Mouse (Mus musculus): Measurements from ENCODE around the gene Gatc.

DNA sequence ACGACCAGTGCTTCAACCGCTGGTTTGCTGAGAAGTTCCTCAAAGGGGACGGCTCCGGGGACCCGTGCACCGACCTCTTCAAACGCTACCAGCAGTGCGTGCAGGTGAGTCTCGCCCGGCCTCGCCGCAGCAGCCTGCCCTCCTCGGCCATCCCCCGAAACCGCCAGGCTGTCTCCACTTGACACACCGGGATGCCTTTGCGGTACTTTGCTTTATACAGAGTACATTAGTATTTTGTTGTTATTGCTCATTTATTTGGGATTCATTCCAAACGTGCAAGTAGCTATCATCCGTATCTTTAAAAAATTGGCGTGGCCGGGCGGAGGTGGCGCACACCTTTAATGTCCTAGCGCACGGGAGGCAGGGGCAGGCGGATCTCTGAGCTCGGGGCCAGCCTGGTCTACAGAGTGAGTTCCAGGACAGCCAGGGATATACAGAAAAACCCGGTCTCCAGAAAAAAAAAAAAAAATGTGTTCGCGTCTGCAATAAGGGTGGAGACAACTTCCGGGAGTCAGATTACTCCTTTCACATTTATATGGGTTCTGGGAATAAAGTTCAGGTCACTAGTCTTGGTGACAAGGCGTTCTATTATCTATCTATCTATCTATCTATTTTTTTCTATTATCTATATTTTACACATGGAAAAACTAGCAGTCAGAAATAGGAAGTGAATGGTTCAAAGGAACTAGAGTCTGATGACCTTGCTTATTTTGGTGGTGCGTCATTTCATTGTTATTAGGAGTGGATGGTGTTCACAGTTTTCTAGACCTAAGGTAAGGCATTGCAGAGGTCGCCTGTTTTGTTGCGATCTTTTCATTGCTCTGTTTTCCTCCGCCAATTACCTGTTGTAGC, 562 bp upstream of the Gatc start:
- TF ChIP-seq EP300 (IDR thresholded peaks at IDR 0.05; ENCODE audit: insufficient read depth, low read depth, low read length) (no peak), CTCF (IDR thresholded peaks at IDR 0.05; ENCODE audit: low read depth, low read length) (no peak), POLR2A (IDR thresholded peaks at IDR 0.05; ENCODE audit: insufficient read depth, low read length) (no peak)
